Mouse (Mus musculus): Measurements from ENCODE around the gene Fmnl2.
A peak's percentile ranks its signal among the peaks of the same experiment; 100 is the strongest.

Fmnl2 gene

GRCm38 (mm10) chr2:53030432-53030826 lies 172.8 kb downstream of the Fmnl2 start:
- no peak for DNase-seq (ENCODE audit: low read depth, low spot score)

GRCm38 (mm10) chr2:53038253-53038652 lies 180.6 kb downstream of the Fmnl2 start:
- DNase-seq (ENCODE audit: low read depth, low spot score) = no peak

GRCm38 (mm10) chr2:53038737-53039136 lies 181.1 kb downstream of the Fmnl2 start:
- no peak for DNase-seq (ENCODE audit: low read depth, low spot score)

DNA sequence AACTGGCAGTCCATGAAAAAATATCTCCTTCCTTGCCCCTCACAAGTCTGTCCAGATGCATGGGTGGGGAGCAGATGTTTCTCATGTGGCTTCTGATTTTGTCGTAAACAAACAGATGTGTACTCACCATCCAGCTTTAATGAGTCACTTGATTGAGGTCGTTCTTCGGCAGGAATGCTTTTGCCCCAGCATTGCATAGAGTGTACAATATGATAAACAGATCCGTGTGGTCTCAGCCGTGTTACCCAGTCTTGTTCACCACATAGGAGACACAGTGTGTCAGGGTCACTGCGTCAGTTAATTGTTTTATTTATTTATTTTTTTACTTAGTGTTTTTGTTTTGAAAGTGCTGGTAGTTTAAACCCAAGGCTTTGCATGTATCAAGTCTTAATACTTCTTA lies 189.4 kb downstream of the Fmnl2 start:
- no peak for DNase-seq (ENCODE audit: low read depth, low spot score)

GRCm38 (mm10) chr2:53047749-53048387 lies 190.2 kb downstream of the Fmnl2 start:
- DNase-seq (ENCODE audit: low read depth, low spot score) = no peak

DNA sequence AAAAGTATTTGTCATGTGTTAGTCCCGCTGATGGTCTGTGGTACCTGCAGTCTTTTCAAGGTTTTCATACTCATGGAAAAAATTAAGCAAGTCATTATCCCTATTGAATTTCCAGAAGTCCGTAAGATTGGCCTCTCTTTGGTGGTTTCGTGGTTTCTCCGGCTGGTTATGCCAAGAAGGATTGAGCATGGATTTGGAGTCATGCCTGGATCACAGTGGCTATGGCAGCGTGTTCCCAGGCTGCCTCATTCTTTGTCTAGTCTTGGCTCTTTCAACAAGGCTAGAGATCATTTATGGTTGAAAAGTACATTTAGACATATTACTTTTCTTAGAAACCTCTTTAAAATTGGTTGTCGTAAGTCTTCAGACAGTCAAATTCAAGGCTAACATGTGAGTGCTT lies 192.7 kb downstream of the Fmnl2 start:
- DNase-seq (ENCODE audit: low read depth, low spot score) = no peak

DNA sequence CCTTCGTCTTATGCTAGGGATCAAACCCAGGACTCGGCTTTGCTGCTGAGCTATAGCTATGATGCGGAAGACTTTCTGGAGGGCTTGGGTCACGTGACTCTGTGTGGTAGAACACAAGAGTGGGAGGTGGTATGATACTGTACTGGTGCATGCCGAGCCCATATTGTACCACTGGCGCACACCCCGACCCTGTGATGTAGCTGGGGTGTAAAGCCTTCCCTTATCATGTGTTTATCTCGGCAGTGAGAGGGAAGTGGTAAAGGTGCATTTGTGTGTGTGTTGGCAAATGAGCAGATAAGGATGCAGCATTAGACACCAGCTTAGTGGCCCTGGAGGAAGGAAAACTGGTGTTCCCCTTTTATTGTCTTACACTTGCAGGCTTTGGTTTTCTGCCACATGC lies 193.8 kb downstream of the Fmnl2 start:
- no peak for DNase-seq (ENCODE audit: low read depth, low spot score)

DNA sequence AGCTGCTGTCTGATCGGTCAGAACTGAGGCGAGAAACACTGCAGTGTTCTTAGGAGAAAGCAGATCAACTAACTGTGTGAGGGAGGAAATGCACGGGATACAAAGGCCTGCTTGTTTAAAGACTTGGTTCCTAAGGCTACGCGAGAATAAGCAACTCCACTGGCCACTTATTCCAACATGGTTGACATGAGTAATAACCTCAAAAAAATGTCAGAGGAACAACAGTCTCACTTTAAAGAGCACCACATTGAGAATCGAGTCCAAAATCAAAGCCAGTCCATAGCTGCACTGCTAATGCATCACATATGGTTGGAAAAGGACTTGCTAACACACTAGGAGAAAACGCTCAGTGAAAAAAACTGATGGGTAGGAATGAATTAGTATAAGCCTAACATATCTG lies 196.1 kb downstream of the Fmnl2 start:
- DNase-seq (ENCODE audit: low read depth, low spot score) = no peak

GRCm38 (mm10) chr2:53056556-53056955 lies 198.9 kb downstream of the Fmnl2 start:
- no peak for DNase-seq (ENCODE audit: low read depth, low spot score)

DNA sequence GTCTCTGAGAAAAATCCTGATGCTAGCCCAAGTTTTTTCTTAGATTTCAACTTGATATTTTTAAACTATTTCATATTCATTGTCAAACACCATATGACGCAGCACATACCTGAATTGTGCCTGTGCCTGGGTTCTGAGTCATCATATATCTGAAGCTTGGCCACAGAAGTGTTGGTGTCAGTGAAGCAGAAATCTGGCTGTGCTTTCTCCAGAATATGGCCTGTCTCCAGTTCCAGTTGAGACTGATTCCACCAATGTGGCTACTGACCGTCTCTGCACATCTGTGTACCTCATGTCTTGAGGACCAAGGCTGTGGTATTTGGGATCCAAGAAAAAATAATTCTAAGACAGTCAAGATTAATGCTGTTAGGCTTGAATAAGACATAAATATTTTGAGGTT lies 199.6 kb downstream of the Fmnl2 start:
- DNase-seq (ENCODE audit: low read depth, low spot score) = no peak

DNA sequence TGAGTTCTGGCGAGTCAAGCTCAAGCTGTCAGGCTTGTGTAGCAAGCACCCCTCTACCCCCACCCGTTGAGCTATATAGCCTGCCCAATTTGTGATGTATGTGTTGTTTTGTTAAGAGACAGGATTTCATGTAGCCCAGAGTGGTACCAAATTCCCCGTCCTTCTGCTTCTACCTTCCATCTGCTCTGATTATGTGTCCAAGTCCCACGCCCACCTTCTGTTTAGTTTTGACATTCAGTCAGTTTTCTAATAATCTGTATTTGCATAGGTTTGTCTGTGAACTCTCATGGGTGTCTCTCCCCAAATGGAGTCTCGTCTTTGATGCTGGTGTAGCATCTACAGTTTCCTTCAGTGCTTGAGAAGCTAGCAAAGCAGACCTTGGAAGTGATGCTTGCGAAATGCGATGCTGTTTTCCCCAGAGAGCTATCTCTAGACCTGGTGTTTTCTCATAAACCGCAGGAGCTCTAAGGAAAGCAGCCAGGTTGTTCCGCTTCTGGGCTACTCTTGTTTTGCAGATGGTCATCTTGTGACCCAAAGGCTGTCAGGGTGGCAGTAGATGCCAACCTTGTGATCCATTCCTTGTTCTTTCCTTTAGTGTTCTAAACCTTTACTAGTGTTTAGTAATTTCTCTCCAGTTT lies 203.8 kb downstream of the Fmnl2 start:
- DNase-seq (ENCODE audit: low read depth, low spot score) = no peak

DNA sequence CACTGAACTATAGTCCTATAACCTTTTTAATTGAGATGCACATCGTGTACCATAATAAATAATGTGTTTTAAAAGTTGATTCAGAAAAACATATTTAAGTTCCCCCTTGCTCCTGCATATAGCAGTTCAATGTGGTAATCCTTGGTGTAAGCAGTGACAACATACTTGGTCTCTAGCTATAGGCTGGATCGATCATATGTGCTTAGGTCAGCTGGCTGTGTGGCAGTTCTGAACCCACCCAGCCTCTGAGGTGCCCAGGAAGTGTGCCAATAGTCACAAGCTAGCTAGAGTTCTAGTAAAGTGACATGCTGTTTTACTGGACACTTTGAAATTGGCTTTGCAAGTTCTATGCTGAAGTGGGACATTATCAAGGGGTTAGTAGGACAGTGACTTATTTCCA lies 209.3 kb downstream of the Fmnl2 start:
- DNase-seq (ENCODE audit: low read depth, low spot score) = no peak

- DNase-seq (ENCODE audit: low read depth, low spot score) = peak; percentile 13
Observed at GRCm38 (mm10) chr2:53070607-53071006, 212.9 kb downstream of the Fmnl2 start.

DNA sequence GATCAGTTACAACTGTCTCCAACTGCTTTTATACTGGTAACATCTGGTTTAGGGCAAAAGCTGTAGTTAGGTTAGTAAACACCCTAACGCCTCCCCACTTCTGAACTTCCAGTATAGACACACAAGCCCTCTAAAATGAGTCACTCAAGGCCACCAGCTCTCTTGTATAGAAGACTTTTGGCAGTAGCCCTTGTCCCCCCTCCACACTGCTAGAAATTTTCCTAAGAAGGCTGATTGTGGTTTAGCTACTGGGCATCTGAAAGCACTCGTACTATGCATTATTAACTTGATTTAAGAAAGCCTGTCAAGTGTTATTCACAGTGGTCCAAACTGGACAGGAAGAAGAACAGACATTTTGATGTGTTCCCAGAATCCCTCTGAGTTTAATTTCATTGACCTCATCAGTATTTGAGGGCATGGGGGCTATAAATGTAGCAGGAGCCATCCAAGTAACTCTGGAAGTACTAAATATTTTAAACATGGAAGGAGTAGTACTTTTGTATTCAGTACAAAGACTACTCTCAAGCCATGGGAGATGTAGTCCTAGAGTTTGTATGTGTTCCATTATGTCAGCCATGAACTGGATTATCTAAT lies 222.1 kb downstream of the Fmnl2 start:
- DNase-seq (ENCODE audit: low read depth, low spot score) = no peak

- no peak for DNase-seq (ENCODE audit: low read depth, low spot score)
Observed at GRCm38 (mm10) chr2:53082045-53082444, 224.4 kb downstream of the Fmnl2 start.

DNA sequence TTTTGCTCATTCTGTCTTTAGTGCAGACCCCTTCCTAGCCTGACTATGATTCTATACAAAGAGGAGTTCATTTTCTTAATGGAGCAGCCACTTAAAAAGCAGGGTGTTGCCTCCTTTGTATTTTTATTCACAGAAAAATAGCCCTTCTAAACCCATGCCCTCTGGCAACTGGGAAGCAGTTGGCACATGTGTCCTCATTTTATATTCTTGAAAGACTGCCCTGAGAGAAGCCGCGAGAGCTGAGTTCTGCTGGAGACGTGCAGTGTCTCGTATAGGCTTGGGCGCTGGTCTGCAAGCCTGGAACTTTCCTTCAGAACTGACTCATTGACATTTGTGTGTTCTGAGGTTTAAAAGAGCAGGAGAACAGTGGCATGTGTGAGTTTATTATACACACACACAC lies 224.8 kb downstream of the Fmnl2 start:
- no peak for DNase-seq (ENCODE audit: low read depth, low spot score)

DNA sequence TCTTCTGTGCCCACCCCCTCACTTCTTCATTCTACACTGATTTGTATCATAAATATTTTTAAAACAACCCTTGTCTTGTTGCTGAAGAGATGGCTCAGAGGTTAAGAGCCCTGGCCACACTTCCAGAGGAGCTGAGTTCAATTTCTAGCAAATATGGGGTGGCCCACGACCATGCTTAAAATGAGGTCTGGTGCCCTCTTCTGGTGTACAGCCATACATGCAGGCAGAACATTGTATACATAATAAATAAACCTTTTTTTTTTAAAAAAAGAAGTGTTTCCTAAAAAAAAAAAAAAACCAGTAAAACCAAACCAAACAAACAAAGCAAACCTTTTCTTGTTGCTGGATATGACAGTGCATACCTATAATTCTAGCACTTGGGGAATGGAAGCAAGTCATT lies 225.6 kb downstream of the Fmnl2 start:
- DNase-seq (ENCODE audit: low read depth, low spot score) = no peak

DNA sequence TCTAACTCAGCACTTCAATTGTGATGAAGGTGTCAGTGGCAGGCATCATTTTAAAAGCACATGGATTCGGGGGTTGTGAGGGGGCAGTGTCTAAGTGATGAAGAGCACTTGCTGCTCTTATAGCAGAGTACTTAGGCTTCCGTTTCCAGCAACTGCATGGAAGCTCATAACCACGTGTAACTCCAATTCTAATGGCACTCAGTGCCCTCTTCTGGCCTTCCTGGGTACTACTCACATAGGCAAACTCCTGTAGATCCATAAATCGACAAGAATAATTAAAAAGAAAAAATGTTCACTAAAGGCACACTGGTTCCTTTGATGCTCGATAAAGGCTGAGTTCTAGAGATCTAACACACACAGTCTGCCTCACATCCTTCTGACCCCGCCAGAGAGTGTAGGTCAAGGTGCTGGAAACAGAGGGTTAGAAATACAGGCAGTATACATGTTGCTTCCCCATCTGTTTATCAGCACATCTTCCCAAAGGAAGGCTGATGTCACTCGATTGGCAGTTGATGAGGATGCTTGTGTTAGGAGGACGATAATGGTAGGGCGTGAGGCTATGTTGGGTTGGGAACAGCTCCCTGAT lies 228.1 kb downstream of the Fmnl2 start:
- DNase-seq (ENCODE audit: low read depth, low spot score) = peak; percentile 23

DNA sequence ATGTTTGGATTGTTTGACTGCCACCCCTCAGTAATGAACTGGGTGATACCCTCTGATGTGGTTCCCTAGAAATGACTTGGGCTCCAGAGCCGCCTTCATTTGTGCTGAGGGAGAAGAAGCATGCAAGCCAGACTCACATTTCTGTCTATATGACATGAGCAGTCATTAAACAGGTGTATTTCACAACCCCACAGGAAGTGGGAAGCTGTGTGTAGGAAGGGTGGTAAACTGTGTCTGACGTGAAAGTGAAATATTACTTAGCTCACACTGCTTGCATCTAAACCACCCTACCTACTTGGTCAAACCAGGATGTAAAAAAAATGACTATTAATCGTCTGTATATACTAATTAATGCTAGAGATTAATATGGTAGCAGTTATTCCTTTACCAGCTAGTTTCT lies 231.1 kb downstream of the Fmnl2 start:
- no peak for DNase-seq (ENCODE audit: low read depth, low spot score)

DNA sequence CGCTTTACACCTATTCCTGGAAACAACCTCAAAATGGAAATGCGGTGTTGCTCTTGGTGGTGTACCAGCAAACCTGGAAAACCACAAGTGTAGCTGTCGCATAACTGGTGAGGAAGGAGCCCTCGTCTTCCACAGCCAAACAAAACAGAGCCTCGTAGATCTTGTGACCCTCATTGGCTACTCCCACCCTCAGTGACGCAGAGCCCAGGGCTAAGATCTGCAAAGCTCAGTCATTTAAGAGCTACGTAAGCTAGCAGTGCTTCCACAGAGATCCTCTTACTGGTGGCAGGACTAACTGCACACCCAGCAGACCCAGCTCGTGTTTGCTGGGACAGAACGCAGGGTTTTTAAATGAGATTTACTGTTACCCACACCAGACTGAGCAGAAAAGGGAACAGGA lies 237.4 kb downstream of the Fmnl2 start:
- DNase-seq (ENCODE audit: low read depth, low spot score) = no peak

GRCm38 (mm10) chr2:53095489-53095888 lies 237.8 kb downstream of the Fmnl2 start:
- no peak for DNase-seq (ENCODE audit: low read depth, low spot score)

GRCm38 (mm10) chr2:53100093-53100492 lies 242.4 kb downstream of the Fmnl2 start:
- DNase-seq (ENCODE audit: low read depth, low spot score) = no peak

Data from retina, postnatal 7 days (tissue).